Mouse (Mus musculus): ENCODE measurements around the gene Ptprq.

GRCm38 (mm10) chr10:107601371-107601770, 118.5 kb downstream of the Ptprq start:
- TF ChIP-seq HCFC1 (IDR thresholded peaks at IDR 0.05; ENCODE audit: borderline replicate concordance, insufficient read depth, low read length): no peak
- no peak for TF ChIP-seq ZNF384 (IDR thresholded peaks at IDR 0.05; ENCODE audit: low read depth, low read length)
- TF ChIP-seq MAFK (IDR thresholded peaks at IDR 0.05; ENCODE audit: insufficient read depth, low read depth, low read length): no peak
- TF ChIP-seq CHD2 (IDR thresholded peaks at IDR 0.05; ENCODE audit: low read depth, low read length): no peak
